Mouse (Mus musculus): ENCODE data around the gene Spaca4.

DNA sequence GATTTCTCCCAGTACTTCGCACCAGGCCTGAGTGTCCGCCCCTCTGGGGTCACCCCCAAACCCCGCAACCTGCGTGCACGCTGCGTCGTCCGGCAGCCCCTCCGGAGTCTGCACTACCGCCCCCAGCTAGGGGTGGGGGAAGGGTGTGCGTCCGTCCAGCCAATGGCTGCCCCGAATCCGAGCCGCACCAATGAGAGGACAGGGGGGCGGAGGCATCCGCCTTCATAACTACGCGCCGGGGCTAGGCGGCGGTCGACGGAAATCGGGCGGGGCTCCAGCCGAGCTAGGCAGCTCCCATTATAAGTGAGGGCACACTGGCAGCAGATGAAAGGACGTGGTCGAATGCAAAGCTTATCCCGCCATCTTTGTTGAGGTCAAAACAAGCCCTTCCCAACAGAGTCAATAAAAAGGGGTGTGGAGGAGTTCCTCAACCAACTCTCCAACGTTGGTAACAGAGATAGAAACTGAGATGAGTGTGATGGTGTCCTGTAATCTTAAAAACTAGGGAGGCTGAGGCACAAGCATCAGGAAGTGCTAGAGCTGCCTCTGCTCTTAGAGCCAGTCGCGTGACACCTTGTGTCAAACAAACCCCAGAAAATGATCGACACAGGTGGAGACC lies 10.4 kb downstream of the Spaca4 start, which contains the start of gene Rpl18:
- TF ChIP-seq POLR2A (IDR thresholded peaks at IDR 0.05; ENCODE audit: insufficient read length, low read depth) = peak; percentile 67
- peak; percentile 50 for TF ChIP-seq E2F4 (IDR thresholded peaks at IDR 0.05; ENCODE audit: insufficient read depth)
- TF ChIP-seq TCF3 (IDR thresholded peaks at IDR 0.05; ENCODE audit: insufficient read length, low read depth) = no peak
- TF ChIP-seq POLR2AphosphoS2 (IDR thresholded peaks at IDR 0.05; ENCODE audit: insufficient read length, low read depth) = peak; percentile 91
- no peak for TF ChIP-seq USF1 (IDR thresholded peaks at IDR 0.05; ENCODE audit: low read depth)
- no peak for TF ChIP-seq MYOG (IDR thresholded peaks at IDR 0.05; ENCODE audit: control insufficient read depth in 1 of 3, insufficient read depth in 1 of 3, insufficient read length in 2 of 3, low read depth in 2 of 3)
- TF ChIP-seq MAX (IDR thresholded peaks at IDR 0.05; ENCODE audit: low read depth) = no peak
- TF ChIP-seq MYOD1 (IDR thresholded peaks at IDR 0.05; ENCODE audit: control insufficient read depth in 1 of 3, insufficient read length in 2 of 3, low read depth in 2 of 3) = peak in 1 of 3 experiments; percentile 20

All from myocyte (in vitro differentiated cells).